Mouse (Mus musculus) ES-E14 (cell line): ENCODE measurements around the gene Tmem198b.

ENCODE experiments used
- CHD2 ChIP-seq: IDR thresholded peaks from 2 replicates; pipeline ENCODE4 v1.6.1; 2014; ENCODE audit warnings: mild to moderate bottlenecking, low read depth, low read length, inconsistent platforms
- MAFK ChIP-seq: IDR thresholded peaks from 2 replicates; pipeline ENCODE4 v1.6.1; 2014; ENCODE audit warnings: mild to moderate bottlenecking, low read depth, low read length, inconsistent platforms; ENCODE audit not compliant: insufficient read depth
- ZC3H11A ChIP-seq: IDR thresholded peaks from 2 replicates; pipeline ENCODE4 v1.6.1; 2012; ENCODE audit warnings: low read depth, mild to moderate bottlenecking, inconsistent platforms, low read length, borderline replicate concordance
- ZNF384 ChIP-seq: IDR thresholded peaks from 2 replicates; pipeline ENCODE4 v1.6.1; 2012; ENCODE audit warnings: low read depth, low read length, inconsistent platforms

DNA sequence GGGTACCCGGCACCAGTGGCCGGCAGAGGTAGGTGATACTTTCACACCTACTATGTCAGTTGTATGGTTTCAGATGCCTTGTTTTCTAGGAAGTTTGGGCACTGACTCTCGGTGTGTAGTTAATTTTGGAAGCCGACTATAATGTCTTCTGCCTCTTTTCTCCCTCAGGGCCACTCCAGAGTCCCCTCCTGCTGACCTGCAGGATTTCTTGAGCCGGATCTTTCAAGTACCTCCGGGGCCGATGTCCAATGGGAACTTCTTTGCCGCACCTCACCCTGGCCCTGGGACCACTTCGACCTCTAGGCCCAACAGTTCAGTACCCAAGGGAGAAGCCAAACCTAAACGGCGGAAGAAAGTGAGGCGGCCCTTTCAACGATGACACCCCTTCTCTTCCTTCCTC, 12.9 kb upstream of the Tmem198b start, which contains the start of gene Sarnp:
- no peak for TF ChIP-seq CHD2
- TF ChIP-seq ZC3H11A = no peak
- TF ChIP-seq MAFK = no peak
- TF ChIP-seq ZNF384 = no peak
